Mouse (Mus musculus) CH12.LX (cell line): ENCODE data around the gene Cx3cr1.

Experiments
- CTCF ChIP-seq, 2 experiments: IDR thresholded peaks in 1 of 2; conservative IDR thresholded peaks in 1 of 2; 2 replicates each; pipeline ENCODE4 v1.5.1; 2011 to 2012; ENCODE audit warnings: low read depth in 2 of 2, low read length in 2 of 2, improper control_type of control experiment in 1 of 2, inconsistent platforms in 1 of 2, mild to moderate bottlenecking in 1 of 2, moderate library complexity in 1 of 2
- HCFC1 ChIP-seq: IDR thresholded peaks from 2 replicates; pipeline ENCODE4 v1.6.1; 2012; ENCODE audit warnings: low read depth, mild to moderate bottlenecking, inconsistent platforms, low read length, improper control_type of control experiment
- MAX ChIP-seq: IDR thresholded peaks from 2 replicates; pipeline ENCODE4 v1.6.1; 2011; ENCODE audit warnings: low read length, improper control_type of control experiment
- POLR2A ChIP-seq: IDR thresholded peaks from 2 replicates; pipeline ENCODE4 v1.6.1; 2011; ENCODE audit warnings: low read depth, mild to moderate bottlenecking, improper control_type of control experiment, low read length
- UBTF ChIP-seq: IDR thresholded peaks from 2 replicates; pipeline ENCODE4 v1.6.1; 2012; ENCODE audit warnings: low read depth, mild to moderate bottlenecking, inconsistent platforms, low read length, improper control_type of control experiment, moderate library complexity

DNA sequence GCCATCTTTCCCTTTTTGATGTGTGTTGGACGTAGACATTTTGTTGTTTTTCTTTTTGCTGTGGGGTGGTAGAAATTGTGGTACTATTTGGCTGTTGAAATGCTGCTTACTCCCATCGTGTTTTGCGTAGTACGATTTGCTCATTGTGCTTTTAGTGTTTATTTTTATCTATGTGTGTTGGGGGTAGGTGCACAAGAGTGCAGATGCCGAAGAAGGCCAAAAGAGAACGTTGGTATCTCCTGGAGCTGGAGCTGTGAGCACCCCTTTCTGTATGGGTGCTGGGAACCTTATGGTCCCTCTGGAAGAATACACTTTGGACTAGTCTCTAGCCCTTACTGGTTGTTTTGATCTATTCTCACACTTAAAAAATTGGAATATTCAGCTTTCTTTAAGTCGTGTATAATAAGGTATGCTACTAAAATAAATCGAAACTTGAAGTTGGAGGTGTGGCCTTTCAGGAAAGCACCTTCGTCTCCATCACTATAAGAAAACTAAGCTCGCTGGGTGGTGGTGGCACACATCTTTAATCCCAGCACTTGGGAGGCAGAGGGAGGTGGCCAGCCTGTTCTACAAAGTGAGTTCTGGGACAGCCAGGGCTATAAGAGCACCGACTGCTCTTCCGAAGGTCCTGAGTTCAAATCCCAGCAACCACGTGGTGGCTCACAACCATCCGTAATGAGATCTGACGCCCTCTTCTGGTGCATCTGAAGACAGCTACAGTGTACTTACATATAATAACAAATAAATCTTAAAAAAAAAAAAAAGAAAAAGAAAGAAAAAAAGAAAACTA lies 41.7 kb upstream of the Cx3cr1 start:
- TF ChIP-seq POLR2A (no peak), CTCF (conservative IDR thresholded peaks at IDR 0.05 in 1 of 2, IDR thresholded peaks at IDR 0.05 in 1 of 2; ENCODE audit: low read depth in 2 of 2, low read length in 2 of 2) (no peak), MAX (no peak), HCFC1 (no peak), UBTF (no peak)
